ENCODE assay signal across 23 mouse cellular contexts in genomic region chr10:43382660-43383059, GRCm38 (mm10).
"Had no signal": no experiment of that assay in that cellular context is flagged by ENCODE, and none has a peak within 500 bp of the region (broad histone marks: within the 10 kb centered on the region; RNA-seq: fewer than 3 reads in every experiment).

No protein-coding gene starts in this region.

- H3K4me3 ChIP-seq: layer of hippocampus, adult 2 months; limb, embryonic 10.5 days; limb, embryonic 13.5 days; lung, embryonic 15.5 days; megakaryocyte, embryonic 14.5 days; midbrain, embryonic 10.5 days; midbrain, embryonic 13.5 days; myocyte; neural tube, embryonic 13.5 days had no signal

- ATAC-seq: midbrain, embryonic 13.5 days; midbrain, embryonic 16.5 days had no signal

- H3K27me3 ChIP-seq: limb, embryonic 13.5 days; lung, embryonic 15.5 days; megakaryocyte, embryonic 14.5 days; midbrain, embryonic 13.5 days; neural tube, embryonic 13.5 days had no signal

- H3K36me3 ChIP-seq: limb, embryonic 10.5 days; limb, embryonic 13.5 days; lung, embryonic 15.5 days; midbrain, embryonic 10.5 days; midbrain, embryonic 13.5 days; neural tube, embryonic 13.5 days had no signal

- H3K4me1 ChIP-seq: limb, embryonic 10.5 days; lung, embryonic 15.5 days; midbrain, embryonic 10.5 days; neural tube, embryonic 13.5 days had no signal

- H3K9me3 ChIP-seq: limb, embryonic 10.5 days; limb, embryonic 13.5 days; lung, embryonic 15.5 days; megakaryocyte, embryonic 14.5 days; midbrain, embryonic 10.5 days; midbrain, embryonic 13.5 days; neural tube, embryonic 13.5 days had no signal

- H3K27ac ChIP-seq: kidney, postnatal 0 days; layer of hippocampus, adult 2 months; limb, embryonic 10.5 days; limb, embryonic 13.5 days; lung, embryonic 15.5 days; midbrain, embryonic 10.5 days; midbrain, embryonic 13.5 days; neural tube, embryonic 13.5 days had no signal

- H3K4me2 ChIP-seq: limb, embryonic 13.5 days; lung, embryonic 15.5 days; midbrain, embryonic 13.5 days; neural tube, embryonic 13.5 days had no signal

- H3K9ac ChIP-seq: limb, embryonic 13.5 days; lung, embryonic 15.5 days; midbrain, embryonic 13.5 days; neural tube, embryonic 13.5 days had no signal

- DNase-seq: kidney, adult 11 months; kidney, adult 9 months; kidney, postnatal 25 days; layer of hippocampus, adult 9-11 months; lung, adult 18-20 months; lung, postnatal 10 days; lung, postnatal 36 days; retina, postnatal 1 day; right cerebral cortex, postnatal 25 days; spleen, adult 18-20 months; thymus, adult 18-20 months; thymus, postnatal 36 days had no signal
